7 mouse cellular contexts compared by ENCODE assay signal in genomic region chr5:148959068-148959990, GRCm38 (mm10). TPM values are rescaled to one million over a fixed set of nuclear protein-coding genes. Genes with fewer than 3 reads are reported as not detected.
DNase-seq lines count a peak whose midpoint lies in the region; ATAC-seq lines count a peak whose summit lies in the region.

No protein-coding gene starts in this region.

- peak overlapping the region; percentile 51 for H3K4me3 ChIP-seq in intestine, embryonic 16.5 days (ENCODE audit: low read length)
- peak overlapping the region; percentile 89 for H3K4me3 ChIP-seq in megakaryocyte, embryonic 14.5 days (replicated peaks)

- under 1% methylated on average over 39 of the region's 39 CpGs for WGBS in intestine, embryonic 16.5 days

- no peaks in the 10 kb centered on the region for H3K36me3 ChIP-seq in intestine, embryonic 16.5 days (ENCODE audit: control insufficient read depth, insufficient read depth, low read length)
- peaks cover 17% of the 10 kb centered on the region for H3K36me3 ChIP-seq in megakaryocyte, embryonic 14.5 days (replicated peaks; ENCODE audit: low read length)

- ATAC-seq in intestine, embryonic 16.5 days, result peak; percentile 94

- H3K4me2 ChIP-seq in intestine, embryonic 16.5 days (ENCODE audit: low read depth, low read length), result peak overlapping the region; percentile 98

- peak overlapping the region; percentile 82 for H3K27ac ChIP-seq in intestine, embryonic 16.5 days (ENCODE audit: low read length)

- intact Hi-C loops in left cerebral cortex, postnatal 14 days (cut with DNase I), result loop anchor here (10.0 kb wide), 1 partner anchor 145 kb away; no protein-coding TSS in a partner anchor

- no peaks in the 10 kb centered on the region for H3K9me3 ChIP-seq in intestine, embryonic 16.5 days (ENCODE audit: control insufficient read depth, low read length)
- peaks cover 11% of the 10 kb centered on the region; the same call in 1 of the 2 replicates for H3K9me3 ChIP-seq in megakaryocyte, embryonic 14.5 days

- H3K27me3 ChIP-seq in intestine, embryonic 16.5 days (replicated peaks; ENCODE audit: control insufficient read depth, insufficient read depth, low read length), result no peaks in the 10 kb centered on the region
- H3K27me3 ChIP-seq in megakaryocyte, embryonic 14.5 days (replicated peaks), result no peaks in the 10 kb centered on the region

- peak overlapping the region; percentile 68 for H3K9ac ChIP-seq in intestine, embryonic 16.5 days (ENCODE audit: low read depth, low read length)

- peaks cover 13% of the 10 kb centered on the region for H3K4me1 ChIP-seq in intestine, embryonic 16.5 days (ENCODE audit: control insufficient read depth, insufficient read depth, low read length)
- H3K4me1 ChIP-seq in megakaryocyte, embryonic 14.5 days, result peaks cover 67% of the 10 kb centered on the region

- peak; percentile 86 to 93 for DNase-seq in adrenal gland, adult (ENCODE audit: inconsistent age in 2 of 2, low spot score in 1 of 2)
- DNase-seq in cerebellum, postnatal 10 days, result peak; percentile 51 to 57
- DNase-seq in frontal cortex, postnatal 36 days (ENCODE audit: low spot score in 2 of 2), result peak; percentile 88 to 91
- DNase-seq in left cerebral cortex, postnatal 14 days (ENCODE audit: low spot score in 2 of 2), result peak; percentile 72 to 77
- peak; percentile 43 for DNase-seq in right cerebral cortex, postnatal 4 days

RNA-seq across cellular contexts. Expression of gene Katnal1, which starts 30.2 kb away (rescaled TPM):
- 6.4 and 6.9 TPM in 2 replicates for polyA plus RNA-seq in intestine, embryonic 16.5 days (2015; fragmentation: Nextera tagmentation; extraction: Ambion mirVana)
- total RNA-seq in left cerebral cortex, postnatal 14 days (2021), result 10 to 100 TPM; 55.4 to 56.9 TPM
- polyA plus RNA-seq in megakaryocyte, embryonic 14.5 days (2012; ENCODE audit: insufficient read depth, low replicate concordance), result 1.7 and 3.0 TPM in 2 replicates

RNA-seq across cellular contexts. Expression of gene Gm42791, which starts 35.6 kb away (rescaled TPM):
- polyA plus RNA-seq in intestine, embryonic 16.5 days (2015; fragmentation: Nextera tagmentation; extraction: Ambion mirVana), result 0.80 and 1.0 TPM in 2 replicates
- 10 to 100 TPM; 16.6 to 17.8 TPM for total RNA-seq in left cerebral cortex, postnatal 14 days (2021)
- not detected in 2 replicates for polyA plus RNA-seq in megakaryocyte, embryonic 14.5 days (2012; ENCODE audit: insufficient read depth, low replicate concordance)

Comparison
In these comparisons a context has a peak if more than half of its experiments do, and no peak if none do; other contexts are left out.
1. Peak in every context shown above with its lines: DNase-seq, ATAC-seq, H3K4me3 ChIP-seq and H3K27ac ChIP-seq.